Mouse (Mus musculus): ENCODE results near the gene Pde6d. TPM values are rescaled to one million over a fixed set of nuclear protein-coding genes. Genes with fewer than 3 reads are reported as not detected.

The Pde6d gene
- polyA plus RNA-seq, 1 experiment from 2014 or later: 78.1 TPM

- Histone ChIP-seq H3K4me2 (ENCODE audit: low read length) (no peak overlapping the region), H3K27me3 (replicated peaks; ENCODE audit: control insufficient read depth, insufficient read depth, low read length) (no peaks in the 10 kb centered on the region), H3K9me3 (replicated peaks; ENCODE audit: control insufficient read depth, low read length) (no peaks in the 10 kb centered on the region), H3K9ac (ENCODE audit: low read length) (no peak overlapping the region), H3K4me1 (ENCODE audit: control insufficient read depth, insufficient read depth, low read length) (peaks cover 8% of the 10 kb centered on the region; the same call in 1 of the 2 replicates), H3K4me3 (ENCODE audit: low read depth, low read length) (no peak overlapping the region), H3K36me3 (ENCODE audit: control insufficient read depth, insufficient read depth, low read length) (no peaks in the 10 kb centered on the region), H3K27ac (ENCODE audit: low read depth, low read length) (no peak overlapping the region)
- WGBS: 62% methylated on average over 3 of the region's 3 CpGs
- DNase-seq (ENCODE audit: low spot score) (no peak), ATAC-seq (no peak)
Observed at GRCm38 (mm10) chr1:86497986-86498385, 84.4 kb downstream of the Pde6d start.

- H3K9me3 ChIP-seq (replicated peaks; ENCODE audit: control insufficient read depth, low read length): no peaks in the 10 kb centered on the region
- H3K36me3 ChIP-seq (ENCODE audit: control insufficient read depth, insufficient read depth, low read length): no peaks in the 10 kb centered on the region
- DNase-seq (ENCODE audit: low spot score): no peak
- H3K4me2 ChIP-seq (ENCODE audit: low read length): no peak overlapping the region
- 83% methylated on average over 5 of the region's 5 CpGs for WGBS
- H3K27me3 ChIP-seq (replicated peaks; ENCODE audit: control insufficient read depth, insufficient read depth, low read length): no peaks in the 10 kb centered on the region
- H3K4me3 ChIP-seq (ENCODE audit: low read depth, low read length): no peak overlapping the region
- H3K4me1 ChIP-seq (ENCODE audit: control insufficient read depth, insufficient read depth, low read length): peaks cover 5% of the 10 kb centered on the region; the same call in 1 of the 2 replicates
- H3K27ac ChIP-seq (ENCODE audit: low read depth, low read length): no peak overlapping the region
- no peak for ATAC-seq
- no peak overlapping the region; the same call in 1 of the 2 replicates for H3K9ac ChIP-seq (ENCODE audit: low read length)
Observed at GRCm38 (mm10) chr1:86497361-86497760, 85.1 kb downstream of the Pde6d start.

GRCm38 (mm10) chr1:86496340-86496739, 86.1 kb downstream of the Pde6d start:
- no peak for DNase-seq (ENCODE audit: low spot score)
- Histone ChIP-seq H3K27me3 (replicated peaks; ENCODE audit: control insufficient read depth, insufficient read depth, low read length) (no peaks in the 10 kb centered on the region), H3K4me2 (ENCODE audit: low read length) (no peak overlapping the region), H3K9me3 (replicated peaks; ENCODE audit: control insufficient read depth, low read length) (no peaks in the 10 kb centered on the region), H3K4me3 (ENCODE audit: low read depth, low read length) (no peak overlapping the region), H3K27ac (ENCODE audit: low read depth, low read length) (no peak overlapping the region), H3K4me1 (ENCODE audit: control insufficient read depth, insufficient read depth, low read length) (peaks cover 4% of the 10 kb centered on the region; the same call in 1 of the 2 replicates), H3K9ac (ENCODE audit: low read length) (no peak overlapping the region), H3K36me3 (ENCODE audit: control insufficient read depth, insufficient read depth, low read length) (no peaks in the 10 kb centered on the region)
- WGBS: 98% methylated on average over 4 of the region's 4 CpGs
- no peak for ATAC-seq

- DNase-seq (ENCODE audit: low spot score) (no peak), ATAC-seq (no peak)
- H3K4me3 ChIP-seq (ENCODE audit: low read depth, low read length): no peak overlapping the region
- no peak overlapping the region for H3K9ac ChIP-seq (ENCODE audit: low read length)
- 88% methylated on average over 3 of the region's 3 CpGs for WGBS
- H3K36me3 ChIP-seq (ENCODE audit: control insufficient read depth, insufficient read depth, low read length): no peaks in the 10 kb centered on the region
- no peak overlapping the region for H3K4me2 ChIP-seq (ENCODE audit: low read length)
- H3K4me1 ChIP-seq (ENCODE audit: control insufficient read depth, insufficient read depth, low read length): peaks cover 3% of the 10 kb centered on the region
- no peak overlapping the region for H3K27ac ChIP-seq (ENCODE audit: low read depth, low read length)
- H3K9me3 ChIP-seq (replicated peaks; ENCODE audit: control insufficient read depth, low read length): no peaks in the 10 kb centered on the region
- H3K27me3 ChIP-seq (replicated peaks; ENCODE audit: control insufficient read depth, insufficient read depth, low read length): no peaks in the 10 kb centered on the region
Observed at GRCm38 (mm10) chr1:86493783-86494182, 88.6 kb downstream of the Pde6d start.

Other genes starting within 250 kb of the Pde6d start
- 122 and 124 TPM in 2 replicates for gene Ncl, start 223.2 kb downstream of the Pde6d start, polyA plus RNA-seq (2014; fragmentation: Nextera tagmentation; extraction: Ambion mirVana)
- gene Nmur1, start 156.4 kb downstream of the Pde6d start, polyA plus RNA-seq (2014; fragmentation: Nextera tagmentation; extraction: Ambion mirVana): not detected in 2 replicates
- gene Tex44, start 156.3 kb downstream of the Pde6d start, polyA plus RNA-seq (2014; fragmentation: Nextera tagmentation; extraction: Ambion mirVana): not detected in 2 replicates
- 2,309 and 2,480 TPM in 2 replicates for gene Ptma, start 55.9 kb downstream of the Pde6d start, polyA plus RNA-seq (2014; fragmentation: Nextera tagmentation; extraction: Ambion mirVana)
- gene Cops7b, start 275 bp upstream of the Pde6d start, polyA plus RNA-seq (2014; fragmentation: Nextera tagmentation; extraction: Ambion mirVana): 61.7 and 65.4 TPM in 2 replicates
- gene Nppc, start 87.9 kb upstream of the Pde6d start, polyA plus RNA-seq (2014; fragmentation: Nextera tagmentation; extraction: Ambion mirVana): 2.3 and 3.1 TPM in 2 replicates
- 32.2 and 35.3 TPM in 2 replicates for gene Dis3l2, start 121.2 kb upstream of the Pde6d start, polyA plus RNA-seq (2014; fragmentation: Nextera tagmentation; extraction: Ambion mirVana)